In genomic region chr2:74611406-74611805, GRCm38 (mm10) we compare ENCODE assay signal across 23 mouse cellular contexts. TPM values are rescaled to one million over a fixed set of nuclear protein-coding genes. Genes with fewer than 3 reads are reported as not detected.
"Had no signal": no experiment of that assay in that cellular context is flagged by ENCODE, and none has a peak within 500 bp of the region (broad histone marks: within the 10 kb centered on the region; RNA-seq: fewer than 3 reads in every experiment).

No protein-coding gene starts in this region.

- DNase-seq: retina, postnatal 1 day; right cerebral cortex, adult 18-20 months; right cerebral cortex, postnatal 14 days; right cerebral cortex, postnatal 25 days; right cerebral cortex, postnatal 4 days; spleen, adult 18-20 months; thymus, adult 18-20 months; thymus, adult 2 months; thymus, postnatal 14 days; thymus, postnatal 25 days; thymus, postnatal 36 days; thymus, postnatal 4 days had no signal

- H3K27me3 ChIP-seq: neural tube, embryonic 13.5 days; neural tube, embryonic 15.5 days; stomach, embryonic 15.5 days had no signal

- H3K4me1 ChIP-seq: neural tube, embryonic 13.5 days; neural tube, embryonic 15.5 days; stomach, embryonic 15.5 days had no signal

- H3K27ac ChIP-seq: neural tube, embryonic 13.5 days; neural tube, embryonic 15.5 days; stomach, embryonic 15.5 days; stomach, postnatal 0 days had no signal

- H3K4me2 ChIP-seq: neural tube, embryonic 13.5 days; neural tube, embryonic 15.5 days; stomach, embryonic 15.5 days had no signal

- H3K9me3 ChIP-seq: neural tube, embryonic 13.5 days; neural tube, embryonic 15.5 days; stomach, embryonic 15.5 days had no signal

- H3K9ac ChIP-seq: neural tube, embryonic 13.5 days; neural tube, embryonic 15.5 days; stomach, embryonic 15.5 days had no signal

- H3K4me3 ChIP-seq: neural tube, embryonic 13.5 days; neural tube, embryonic 15.5 days; stomach, embryonic 15.5 days had no signal

- H3K36me3 ChIP-seq: neural tube, embryonic 13.5 days; neural tube, embryonic 15.5 days; stomach, embryonic 15.5 days had no signal

RNA-seq across cellular contexts. Expression of gene Evx2, which starts 48.0 kb away (rescaled TPM):
- polyA plus RNA-seq: small intestine, adult 2 months; spleen, adult 2 months; stomach, embryonic 14.5 days; stomach, embryonic 15.5 days; stomach, embryonic 16.5 days; stomach, postnatal 0 days; thymus, adult 2 months; thymus, postnatal 0 days had no signal

RNA-seq across cellular contexts. Expression of gene Hoxd13, which starts 56.7 kb away (rescaled TPM):
- polyA plus RNA-seq: neural tube, embryonic 14.5 days; small intestine, adult 2 months; spleen, adult 2 months; stomach, embryonic 14.5 days; stomach, embryonic 15.5 days; stomach, embryonic 16.5 days; stomach, postnatal 0 days; testis, adult 2 months; thymus, postnatal 0 days had no signal
